Mouse (Mus musculus): Measurements from ENCODE around the gene Hoxd12. TPM values are rescaled to one million over a fixed set of nuclear protein-coding genes. Genes with fewer than 3 reads are reported as not detected.

Gene Hoxd12
- polyA plus RNA-seq, 2 experiments: 0.10 TPM; not detected in 1

DNA sequence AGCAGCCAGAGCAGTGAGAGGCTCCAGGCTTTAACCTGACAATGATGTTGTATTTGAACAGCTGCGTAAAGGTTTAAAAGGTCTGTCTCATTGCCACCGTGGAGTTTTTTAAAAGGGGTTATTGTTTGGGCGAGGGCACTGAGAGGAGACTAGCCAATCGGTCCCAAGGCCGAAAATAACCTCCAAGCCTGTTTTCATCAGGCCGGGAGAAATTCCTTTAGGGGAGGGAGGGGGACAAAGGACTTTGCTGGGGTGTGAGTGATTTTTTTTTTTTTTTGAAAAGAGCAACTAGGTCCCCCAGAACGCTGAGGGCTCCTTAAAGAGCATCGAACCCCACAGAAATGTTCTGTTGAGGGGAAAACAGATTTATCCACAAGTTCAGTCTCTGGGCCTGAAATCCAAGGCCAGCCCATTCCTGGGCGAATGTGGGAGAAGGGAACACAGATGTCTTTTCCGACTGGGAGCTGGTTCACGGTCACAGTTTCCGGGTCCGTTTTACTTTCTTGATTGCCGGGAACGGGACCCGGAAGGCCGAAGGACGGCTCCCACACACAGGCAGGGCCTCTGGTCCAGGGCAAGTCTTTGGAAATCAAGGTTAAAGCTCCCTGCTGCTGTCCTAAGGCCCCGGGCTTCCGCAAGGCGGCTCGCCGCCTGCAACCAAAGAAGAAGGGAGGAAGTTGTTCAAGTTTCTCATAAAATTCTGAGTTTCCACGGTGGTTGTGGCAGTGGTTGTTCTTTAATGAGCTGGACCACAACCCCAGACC, 14.9 kb downstream of the Hoxd12 start:
- WGBS (ENCODE audit: insufficient replicate concordance): 1% methylated on average over 24 of the region's 24 CpGs
- H3K4me1 ChIP-seq (replicated peaks; ENCODE audit: control insufficient read depth in 2 of 2, insufficient read depth in 2 of 2, low read length in 1 of 2): no peaks in the 10 kb centered on the region
- H3K9me3 ChIP-seq (ENCODE audit: control insufficient read depth, low read length): no peaks in the 10 kb centered on the region
- ATAC-seq (ENCODE audit: insufficient read depth) (no peak), DNase-seq (ENCODE audit: low read depth in 3 of 3, low spot score in 3 of 3) (no peak)
- H3K9ac ChIP-seq (replicated peaks): no peak overlapping the region
- H3K27me3 ChIP-seq (ENCODE audit: control insufficient read depth, insufficient read depth, low read length): peaks cover 97% of the 10 kb centered on the region
- TF ChIP-seq CTCF (IDR thresholded peaks at IDR 0.05; ENCODE audit: low read depth): no peak
- H3K27ac ChIP-seq: no peak overlapping the region
- H3K4me2 ChIP-seq (ENCODE audit: low read depth): no peak overlapping the region
- H3K36me3 ChIP-seq (replicated peaks; ENCODE audit: control insufficient read depth, insufficient read depth, low read depth): no peaks in the 10 kb centered on the region
- H3K4me3 ChIP-seq (ENCODE audit: insufficient read depth in 1 of 2, low read depth in 2 of 2, low read length in 2 of 2): no peak overlapping the region

DNA sequence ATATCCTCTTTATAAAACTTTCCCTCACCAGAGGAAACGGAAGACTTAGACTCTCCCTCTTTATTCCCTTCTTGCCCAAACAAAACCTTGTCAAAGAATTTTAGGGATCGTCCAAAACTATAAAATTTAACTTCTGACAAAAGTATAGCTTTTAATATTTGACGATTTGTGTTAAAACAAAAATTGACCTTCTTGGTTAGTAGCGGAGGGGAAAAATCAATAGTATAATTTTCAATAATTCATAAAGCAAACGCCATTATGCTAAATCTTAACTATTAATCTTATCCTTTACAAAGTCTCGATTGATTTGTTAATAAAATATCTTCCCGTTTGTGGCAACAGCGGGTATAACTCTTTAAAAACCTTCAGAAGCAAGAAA, 15.5 kb downstream of the Hoxd12 start:
- Histone ChIP-seq H3K27me3 (ENCODE audit: control insufficient read depth, insufficient read depth, low read length) (peaks cover 97% of the 10 kb centered on the region), H3K9ac (replicated peaks) (no peak overlapping the region), H3K4me1 (replicated peaks; ENCODE audit: control insufficient read depth in 2 of 2, insufficient read depth in 2 of 2, low read length in 1 of 2) (no peaks in the 10 kb centered on the region), H3K27ac (no peak overlapping the region), H3K4me2 (ENCODE audit: low read depth) (no peak overlapping the region), H3K9me3 (ENCODE audit: control insufficient read depth, low read length) (no peaks in the 10 kb centered on the region), H3K4me3 (ENCODE audit: insufficient read depth in 1 of 2, low read depth in 2 of 2, low read length in 2 of 2) (no peak overlapping the region), H3K36me3 (replicated peaks; ENCODE audit: control insufficient read depth, insufficient read depth, low read depth) (no peaks in the 10 kb centered on the region)
- no peak for DNase-seq (ENCODE audit: low read depth in 3 of 3, low spot score in 3 of 3)
- TF ChIP-seq EP300 (IDR thresholded peaks at IDR 0.05; ENCODE audit: low read depth) (no peak), CTCF (IDR thresholded peaks at IDR 0.05; ENCODE audit: low read depth) (no peak)
- 5% methylated on average over 8 of the region's 8 CpGs for WGBS (ENCODE audit: insufficient replicate concordance)
- no peak for ATAC-seq (ENCODE audit: insufficient read depth)

DNA sequence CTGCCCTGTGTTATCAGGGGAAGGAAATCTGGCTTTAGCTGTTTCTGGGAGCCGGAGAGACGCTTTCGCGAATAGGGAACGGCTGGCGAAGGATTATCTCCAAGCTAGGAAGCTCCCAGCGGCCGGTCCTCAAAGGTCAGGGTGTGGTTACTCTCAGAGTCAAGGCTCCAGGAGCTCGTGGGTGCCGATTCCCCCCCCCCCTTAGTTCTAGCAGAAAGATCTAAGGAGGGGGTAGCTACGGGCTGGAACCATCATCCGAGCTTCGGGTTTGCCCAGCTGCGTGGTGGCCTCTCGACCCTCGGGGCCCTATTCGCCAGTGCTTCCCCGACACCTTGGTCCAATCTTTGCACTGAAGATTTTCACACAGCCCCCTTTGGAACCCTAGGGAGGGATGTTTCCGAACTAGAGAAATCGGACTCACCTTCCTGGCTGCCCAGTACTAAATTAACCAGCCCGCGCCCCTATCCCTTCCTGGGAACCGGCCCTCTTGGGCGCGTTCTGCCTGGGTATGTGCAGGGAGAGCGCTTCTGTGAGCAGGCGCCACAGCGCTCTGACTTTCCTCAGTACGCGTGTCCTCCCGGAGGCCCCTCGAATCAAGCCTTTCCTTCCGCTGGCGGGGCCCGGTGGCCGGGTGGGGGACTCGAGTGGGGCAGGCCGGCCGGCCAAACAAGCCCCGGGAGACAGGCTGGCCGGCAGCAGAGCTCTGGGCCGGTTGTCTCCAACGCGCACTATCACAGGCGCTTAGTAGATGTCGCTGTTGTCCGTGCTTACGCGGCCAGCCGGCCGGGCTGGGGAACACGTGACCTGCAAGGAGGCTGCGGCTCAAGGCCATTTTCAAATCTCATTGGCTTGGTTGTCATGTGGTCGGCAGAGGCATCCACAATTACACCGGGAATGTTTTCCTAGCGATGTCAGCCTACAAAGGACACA, 16.5 kb downstream of the Hoxd12 start, which contains the start of gene Hoxd10:
Gene Hoxd10 (plus strand): TSS at position 903 of the 930 bp plus-strand sequence.
- DNase-seq (ENCODE audit: low read depth in 3 of 3, low spot score in 3 of 3): no peak
- Histone ChIP-seq H3K9ac (replicated peaks) (no peak within 1 kb of the TSS), H3K27me3 (ENCODE audit: control insufficient read depth, insufficient read depth, low read length) (peaks cover 100% of the 10 kb centered on the region), H3K9me3 (ENCODE audit: control insufficient read depth, low read length) (no peaks in the 10 kb centered on the region), H3K4me1 (replicated peaks; ENCODE audit: control insufficient read depth in 2 of 2, insufficient read depth in 2 of 2, low read length in 1 of 2) (no peaks in the 10 kb centered on the region), H3K4me3 (ENCODE audit: insufficient read depth in 1 of 2, low read depth in 2 of 2, low read length in 2 of 2) (no peak within 1 kb of the TSS), H3K27ac (no peak within 1 kb of the TSS), H3K36me3 (replicated peaks; ENCODE audit: control insufficient read depth, insufficient read depth, low read depth) (no peaks in the 10 kb centered on the region), H3K4me2 (ENCODE audit: low read depth) (no peak within 1 kb of the TSS)
- TF ChIP-seq CTCF (IDR thresholded peaks at IDR 0.05; ENCODE audit: low read depth) (no peak), EP300 (IDR thresholded peaks at IDR 0.05; ENCODE audit: low read depth) (no peak)
- WGBS (ENCODE audit: insufficient replicate concordance): 1% methylated on average over 56 of the region's 56 CpGs
- no peak for ATAC-seq (ENCODE audit: insufficient read depth)

DNA sequence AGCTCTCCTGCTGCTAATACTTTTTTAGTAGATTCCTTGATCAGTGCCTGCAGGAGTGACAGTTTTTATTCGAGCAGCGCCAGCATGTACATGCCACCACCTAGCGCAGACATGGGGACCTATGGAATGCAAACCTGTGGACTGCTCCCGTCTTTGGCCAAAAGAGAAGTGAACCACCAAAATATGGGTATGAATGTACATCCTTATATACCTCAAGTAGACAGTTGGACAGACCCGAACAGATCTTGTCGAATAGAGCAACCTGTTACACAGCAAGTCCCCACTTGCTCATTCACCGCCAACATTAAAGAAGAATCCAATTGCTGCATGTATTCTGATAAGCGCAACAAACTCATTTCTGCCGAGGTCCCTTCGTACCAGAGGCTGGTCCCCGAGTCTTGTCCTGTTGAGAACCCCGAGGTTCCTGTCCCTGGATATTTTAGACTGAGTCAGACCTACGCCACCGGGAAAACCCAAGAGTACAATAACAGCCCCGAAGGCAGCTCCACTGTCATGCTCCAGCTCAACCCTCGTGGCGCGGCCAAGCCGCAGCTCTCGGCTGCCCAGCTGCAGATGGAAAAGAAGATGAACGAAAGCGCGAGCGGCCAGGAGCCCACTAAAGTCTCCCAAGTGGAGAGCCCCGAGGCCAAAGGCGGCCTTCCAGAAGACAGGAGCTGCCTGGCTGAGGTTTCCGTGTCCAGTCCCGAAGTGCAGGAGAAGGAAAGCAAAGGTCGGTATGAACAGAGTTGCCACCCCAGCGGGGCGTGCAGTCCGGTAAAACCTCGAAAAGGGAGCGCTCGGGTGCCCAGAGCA, 17.4 kb downstream of the Hoxd12 start:
- Histone ChIP-seq H3K27me3 (ENCODE audit: control insufficient read depth, insufficient read depth, low read length) (peaks cover 100% of the 10 kb centered on the region), H3K9me3 (ENCODE audit: control insufficient read depth, low read length) (no peaks in the 10 kb centered on the region), H3K4me3 (ENCODE audit: insufficient read depth in 1 of 2, low read depth in 2 of 2, low read length in 2 of 2) (no peak overlapping the region), H3K4me1 (replicated peaks; ENCODE audit: control insufficient read depth in 2 of 2, insufficient read depth in 2 of 2, low read length in 1 of 2) (no peaks in the 10 kb centered on the region), H3K9ac (replicated peaks) (no peak overlapping the region), H3K4me2 (ENCODE audit: low read depth) (no peak overlapping the region), H3K36me3 (replicated peaks; ENCODE audit: control insufficient read depth, insufficient read depth, low read depth) (no peaks in the 10 kb centered on the region), H3K27ac (no peak overlapping the region)
- TF ChIP-seq CTCF (IDR thresholded peaks at IDR 0.05; ENCODE audit: low read depth) (no peak), EP300 (IDR thresholded peaks at IDR 0.05; ENCODE audit: low read depth) (no peak)
- 4% methylated on average over 35 of the region's 35 CpGs for WGBS (ENCODE audit: insufficient replicate concordance)
- no peak for DNase-seq (ENCODE audit: low read depth in 3 of 3, low spot score in 3 of 3)
- no peak for ATAC-seq (ENCODE audit: insufficient read depth)
